Mouse (Mus musculus): ENCODE measurements around the gene Ssr3. TPM values are rescaled to one million over a fixed set of nuclear protein-coding genes. Genes with fewer than 3 reads are reported as not detected.

Ssr3 gene
- polyA plus RNA-seq, 1 experiment = 21.9 TPM

- no peak for TF ChIP-seq CTCF (IDR thresholded peaks at IDR 0.05; ENCODE audit: extremely low read depth, insufficient read depth, insufficient read length, insufficient replicate concordance)
- TF ChIP-seq POLR2A (IDR thresholded peaks at IDR 0.05; ENCODE audit: low read depth, low read length) = no peak
- no peak overlapping the region for H3K27ac ChIP-seq (ENCODE audit: insufficient read depth, low read length)
- H3K27me3 ChIP-seq (ENCODE audit: control insufficient read depth, insufficient read depth, low read length) = no peaks in the 10 kb centered on the region
- no peak for DNase-seq (ENCODE audit: low read depth in 1 of 2, low spot score in 2 of 2)
- no peak overlapping the region for H3K4me3 ChIP-seq (ENCODE audit: extremely low read depth, insufficient read depth, insufficient read length)
- WGBS = 55% methylated on average over 8 of the region's 8 CpGs
- H3K4me1 ChIP-seq (ENCODE audit: control insufficient read depth, insufficient read depth, insufficient read length) = no peaks in the 10 kb centered on the region
- no peaks in the 10 kb centered on the region for H3K36me3 ChIP-seq (ENCODE audit: control insufficient read depth, insufficient read depth, low read length)
These were observed 32.1 kb downstream of the Ssr3 start for GRCm38 (mm10) chr3:65360163-65360969.

GRCm38 (mm10) chr3:65358841-65359240, 33.6 kb downstream of the Ssr3 start:
- no peak for DNase-seq (ENCODE audit: low read depth in 1 of 2, low spot score in 2 of 2)
- H3K27ac ChIP-seq (ENCODE audit: insufficient read depth, low read length) = no peak overlapping the region
- WGBS = 92% methylated on average over 2 of the region's 2 CpGs
- no peaks in the 10 kb centered on the region for H3K36me3 ChIP-seq (ENCODE audit: control insufficient read depth, insufficient read depth, low read length)
- no peak overlapping the region for H3K4me3 ChIP-seq (ENCODE audit: extremely low read depth, insufficient read depth, insufficient read length)
- TF ChIP-seq CTCF (IDR thresholded peaks at IDR 0.05; ENCODE audit: extremely low read depth, insufficient read depth, insufficient read length, insufficient replicate concordance) = no peak
- H3K4me1 ChIP-seq (ENCODE audit: control insufficient read depth, insufficient read depth, insufficient read length) = no peaks in the 10 kb centered on the region
- no peaks in the 10 kb centered on the region for H3K27me3 ChIP-seq (ENCODE audit: control insufficient read depth, insufficient read depth, low read length)

- WGBS = 85% methylated on average over 2 of the region's 2 CpGs
- no peak for TF ChIP-seq POLR2A (IDR thresholded peaks at IDR 0.05; ENCODE audit: low read depth, low read length)
- TF ChIP-seq CTCF (IDR thresholded peaks at IDR 0.05; ENCODE audit: extremely low read depth, insufficient read depth, insufficient read length, insufficient replicate concordance) = no peak
- H3K27me3 ChIP-seq (ENCODE audit: control insufficient read depth, insufficient read depth, low read length) = no peaks in the 10 kb centered on the region
- no peak overlapping the region for H3K4me3 ChIP-seq (ENCODE audit: extremely low read depth, insufficient read depth, insufficient read length)
- no peaks in the 10 kb centered on the region for H3K4me1 ChIP-seq (ENCODE audit: control insufficient read depth, insufficient read depth, insufficient read length)
- H3K36me3 ChIP-seq (ENCODE audit: control insufficient read depth, insufficient read depth, low read length) = no peaks in the 10 kb centered on the region
- DNase-seq (ENCODE audit: low read depth in 1 of 2, low spot score in 2 of 2) = no peak
- no peak overlapping the region for H3K27ac ChIP-seq (ENCODE audit: insufficient read depth, low read length)
These were observed 34.1 kb downstream of the Ssr3 start for GRCm38 (mm10) chr3:65358275-65358674.

GRCm38 (mm10) chr3:65355479-65355878, 36.9 kb downstream of the Ssr3 start:
- Histone ChIP-seq H3K4me3 (ENCODE audit: extremely low read depth, insufficient read depth, insufficient read length) (no peak overlapping the region), H3K4me1 (ENCODE audit: control insufficient read depth, insufficient read depth, insufficient read length) (no peaks in the 10 kb centered on the region), H3K27me3 (ENCODE audit: control insufficient read depth, insufficient read depth, low read length) (no peaks in the 10 kb centered on the region), H3K27ac (ENCODE audit: insufficient read depth, low read length) (no peak overlapping the region), H3K36me3 (ENCODE audit: control insufficient read depth, insufficient read depth, low read length) (no peaks in the 10 kb centered on the region)
- TF ChIP-seq CTCF (IDR thresholded peaks at IDR 0.05; ENCODE audit: extremely low read depth, insufficient read depth, insufficient read length, insufficient replicate concordance) = no peak
- TF ChIP-seq POLR2A (IDR thresholded peaks at IDR 0.05; ENCODE audit: low read depth, low read length) = no peak
- DNase-seq (ENCODE audit: low read depth in 1 of 2, low spot score in 2 of 2) = no peak
- WGBS = 80% methylated on average over 6 of the region's 6 CpGs

GRCm38 (mm10) chr3:65353263-65354037, 39.0 kb downstream of the Ssr3 start:
- DNase-seq (ENCODE audit: low read depth in 1 of 2, low spot score in 2 of 2) = no peak
- H3K4me3 ChIP-seq (ENCODE audit: extremely low read depth, insufficient read depth, insufficient read length) = no peak overlapping the region
- no peaks in the 10 kb centered on the region for H3K36me3 ChIP-seq (ENCODE audit: control insufficient read depth, insufficient read depth, low read length)
- H3K27me3 ChIP-seq (ENCODE audit: control insufficient read depth, insufficient read depth, low read length) = no peaks in the 10 kb centered on the region
- WGBS = 79% methylated on average over 10 of the region's 10 CpGs
- H3K4me1 ChIP-seq (ENCODE audit: control insufficient read depth, insufficient read depth, insufficient read length) = no peaks in the 10 kb centered on the region
- H3K27ac ChIP-seq (ENCODE audit: insufficient read depth, low read length) = no peak overlapping the region
- TF ChIP-seq POLR2A (IDR thresholded peaks at IDR 0.05; ENCODE audit: low read depth, low read length) (no peak), CTCF (IDR thresholded peaks at IDR 0.05; ENCODE audit: extremely low read depth, insufficient read depth, insufficient read length, insufficient replicate concordance) (no peak)

GRCm38 (mm10) chr3:65352278-65353127, 39.9 kb downstream of the Ssr3 start:
- no peak overlapping the region for H3K27ac ChIP-seq (ENCODE audit: insufficient read depth, low read length)
- no peaks in the 10 kb centered on the region for H3K4me1 ChIP-seq (ENCODE audit: control insufficient read depth, insufficient read depth, insufficient read length)
- DNase-seq (ENCODE audit: low read depth in 1 of 2, low spot score in 2 of 2) = no peak
- no peak overlapping the region for H3K4me3 ChIP-seq (ENCODE audit: extremely low read depth, insufficient read depth, insufficient read length)
- 43% methylated on average over 4 of the region's 4 CpGs for WGBS
- no peaks in the 10 kb centered on the region for H3K36me3 ChIP-seq (ENCODE audit: control insufficient read depth, insufficient read depth, low read length)
- H3K27me3 ChIP-seq (ENCODE audit: control insufficient read depth, insufficient read depth, low read length) = no peaks in the 10 kb centered on the region
- TF ChIP-seq CTCF (IDR thresholded peaks at IDR 0.05; ENCODE audit: extremely low read depth, insufficient read depth, insufficient read length, insufficient replicate concordance) = no peak
- TF ChIP-seq POLR2A (IDR thresholded peaks at IDR 0.05; ENCODE audit: low read depth, low read length) = no peak

All from spleen, adult 2 months (tissue).